Mouse (Mus musculus): ENCODE results near the gene Dnajb12. TPM values are rescaled to one million over a fixed set of nuclear protein-coding genes. Genes with fewer than 3 reads are reported as not detected.

Dnajb12 gene
- polyA plus RNA-seq, 1 experiment from 2014 or later: 27.3 TPM

GRCm38 (mm10) chr10:59916159-59916558 lies 36.8 kb downstream of the Dnajb12 start:
- Histone ChIP-seq H3K4me3 (ENCODE audit: low read depth, low read length) (0 out of 2 replicates have a peak overlapping the region, but pooled peaks have one; percentile 7), H3K4me2 (ENCODE audit: low read depth) (peak overlapping the region; percentile 31), H3K9ac (ENCODE audit: low read length) (0 out of 2 replicates have a peak overlapping the region, but pooled peaks have one; percentile 2), H3K27me3 (ENCODE audit: control insufficient read depth, insufficient read depth, low read length) (no peaks in the 10 kb centered on the region), H3K4me1 (ENCODE audit: control insufficient read depth, insufficient read depth, low read length) (peaks cover 15% of the 10 kb centered on the region), H3K27ac (ENCODE audit: low read depth, low read length) (0 out of 2 replicates have a peak overlapping the region, but pooled peaks have one; percentile 21), H3K36me3 (ENCODE audit: control insufficient read depth, insufficient read depth, low read length) (no peaks in the 10 kb centered on the region), H3K9me3 (ENCODE audit: control insufficient read depth, low read length) (no peaks in the 10 kb centered on the region)
- DNase-seq (ENCODE audit: low spot score) (no peak), ATAC-seq (ENCODE audit: insufficient read depth, low FRiP score, low TSS enrichment) (no peak)
- 12% methylated on average over 4 of the region's 4 CpGs for WGBS

DNA sequence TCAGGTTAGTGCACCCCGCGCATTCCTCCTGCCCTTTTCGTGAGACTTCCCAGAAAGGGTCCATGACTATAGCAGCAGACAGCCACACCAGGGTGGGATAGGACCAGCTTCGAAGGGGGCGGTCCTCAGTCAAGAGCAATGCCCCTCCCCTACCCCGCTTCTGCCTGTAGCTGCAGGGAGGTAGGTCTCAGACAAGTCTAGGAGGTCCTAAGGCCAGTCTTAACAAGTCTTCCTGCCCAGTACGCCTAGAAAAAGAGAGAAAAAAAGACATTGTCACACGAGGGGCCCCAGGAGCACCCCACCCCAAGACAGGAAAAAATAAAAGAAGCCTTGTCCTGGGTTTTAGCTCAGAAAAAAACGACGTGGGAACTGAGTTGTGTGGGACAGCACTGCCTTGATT lies 37.3 kb downstream of the Dnajb12 start:
- DNase-seq (ENCODE audit: low spot score) (peak; percentile 60), ATAC-seq (ENCODE audit: insufficient read depth, low FRiP score, low TSS enrichment) (0 out of 2 replicates have a peak, but pooled peaks have one; percentile 29)
- 3% methylated on average over 10 of the region's 10 CpGs for WGBS
- Histone ChIP-seq H3K9me3 (ENCODE audit: control insufficient read depth, low read length) (no peaks in the 10 kb centered on the region), H3K36me3 (ENCODE audit: control insufficient read depth, insufficient read depth, low read length) (no peaks in the 10 kb centered on the region), H3K4me2 (ENCODE audit: low read depth) (peak overlapping the region; percentile 31), H3K9ac (ENCODE audit: low read length) (0 out of 2 replicates have a peak overlapping the region, but pooled peaks have one; percentile 2), H3K27me3 (ENCODE audit: control insufficient read depth, insufficient read depth, low read length) (no peaks in the 10 kb centered on the region), H3K4me3 (ENCODE audit: low read depth, low read length) (0 out of 2 replicates have a peak overlapping the region, but pooled peaks have one; percentile 7), H3K4me1 (ENCODE audit: control insufficient read depth, insufficient read depth, low read length) (peaks cover 14% of the 10 kb centered on the region), H3K27ac (ENCODE audit: low read depth, low read length) (0 out of 2 replicates have a peak overlapping the region, but pooled peaks have one; percentile 21)

GRCm38 (mm10) chr10:59918111-59918510 lies 38.8 kb downstream of the Dnajb12 start:
- WGBS: 93% methylated on average over 4 of the region's 4 CpGs
- H3K9ac ChIP-seq (ENCODE audit: low read length): no peak overlapping the region
- no peak for DNase-seq (ENCODE audit: low spot score)
- H3K4me1 ChIP-seq (ENCODE audit: control insufficient read depth, insufficient read depth, low read length): peaks cover 11% of the 10 kb centered on the region
- no peaks in the 10 kb centered on the region for H3K36me3 ChIP-seq (ENCODE audit: control insufficient read depth, insufficient read depth, low read length)
- H3K4me3 ChIP-seq (ENCODE audit: low read depth, low read length): no peak overlapping the region
- no peak overlapping the region for H3K4me2 ChIP-seq (ENCODE audit: low read depth)
- H3K9me3 ChIP-seq (ENCODE audit: control insufficient read depth, low read length): no peaks in the 10 kb centered on the region
- H3K27ac ChIP-seq (ENCODE audit: low read depth, low read length): no peak overlapping the region
- no peaks in the 10 kb centered on the region for H3K27me3 ChIP-seq (ENCODE audit: control insufficient read depth, insufficient read depth, low read length)
- no peak for ATAC-seq (ENCODE audit: insufficient read depth, low FRiP score, low TSS enrichment)

DNA sequence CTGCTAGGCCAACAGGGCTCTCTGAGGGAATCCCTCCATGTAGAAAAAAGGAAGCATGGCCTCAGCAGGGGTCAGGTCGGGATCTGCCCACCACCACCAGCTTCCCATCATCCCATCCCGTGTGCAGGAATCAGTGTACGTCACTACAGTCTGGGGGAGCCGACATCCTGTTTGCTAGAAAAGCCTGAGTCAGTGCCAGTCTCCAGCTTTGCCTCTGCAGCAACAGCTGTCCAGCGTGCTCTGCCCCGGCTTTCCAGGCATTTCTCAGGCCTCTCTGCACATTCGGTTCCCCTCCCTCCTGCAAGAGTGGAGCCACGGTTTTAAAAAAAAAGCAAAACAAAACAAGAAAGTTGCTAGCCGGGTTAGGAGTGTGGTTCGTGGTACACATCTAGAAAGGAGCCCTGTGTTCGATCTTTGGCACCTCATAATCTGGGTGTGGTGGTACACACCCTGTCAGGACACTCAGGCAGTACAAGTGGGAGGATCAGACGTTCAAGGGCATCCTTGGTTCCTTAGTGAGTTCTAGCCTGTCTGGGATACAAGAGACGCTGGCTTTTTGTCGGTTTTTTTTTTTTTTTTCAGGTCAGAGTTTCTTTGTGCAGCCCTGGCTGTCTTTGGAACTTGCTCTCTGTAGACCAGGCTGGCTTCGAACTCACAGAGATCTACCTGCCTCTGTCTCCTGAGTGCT lies 40.3 kb downstream of the Dnajb12 start:
- DNase-seq (ENCODE audit: low spot score): no peak
- WGBS: 45% methylated on average over 15 of the region's 15 CpGs
- no peak for ATAC-seq (ENCODE audit: insufficient read depth, low FRiP score, low TSS enrichment)

GRCm38 (mm10) chr10:59920485-59920809 lies 41.1 kb downstream of the Dnajb12 start:
- Histone ChIP-seq H3K4me3 (ENCODE audit: low read depth, low read length) (peak overlapping the region; percentile 31), H3K9ac (ENCODE audit: low read length) (peak overlapping the region; percentile 58)
- no peak; the same call in 1 of the 2 replicates for ATAC-seq (ENCODE audit: insufficient read depth, low FRiP score, low TSS enrichment)

More for the DNA sequence above, 40.3 kb downstream of the Dnajb12 start:
- peaks cover 11% of the 10 kb centered on the region for H3K4me1 ChIP-seq (ENCODE audit: control insufficient read depth, insufficient read depth, low read length)
- H3K36me3 ChIP-seq (ENCODE audit: control insufficient read depth, insufficient read depth, low read length): no peaks in the 10 kb centered on the region
- no peaks in the 10 kb centered on the region for H3K27me3 ChIP-seq (ENCODE audit: control insufficient read depth, insufficient read depth, low read length)
- H3K9me3 ChIP-seq (ENCODE audit: control insufficient read depth, low read length): no peaks in the 10 kb centered on the region
- H3K4me2 ChIP-seq (ENCODE audit: low read depth): no peak overlapping the region
- no peak overlapping the region for H3K4me3 ChIP-seq (ENCODE audit: low read depth, low read length)
- 0 out of 2 replicates have a peak overlapping the region, but pooled peaks have one; percentile 73 for H3K27ac ChIP-seq (ENCODE audit: low read depth, low read length)
- no peak overlapping the region for H3K9ac ChIP-seq (ENCODE audit: low read length)

GRCm38 (mm10) chr10:59920810-59921681 lies 41.7 kb downstream of the Dnajb12 start:
- peak overlapping the region; percentile 58 for H3K9ac ChIP-seq (ENCODE audit: low read length)
- H3K27me3 ChIP-seq (ENCODE audit: control insufficient read depth, insufficient read depth, low read length): no peaks in the 10 kb centered on the region
- ATAC-seq (ENCODE audit: insufficient read depth, low FRiP score, low TSS enrichment): peak; percentile 53
- H3K4me1 ChIP-seq (ENCODE audit: control insufficient read depth, insufficient read depth, low read length): peaks cover 11% of the 10 kb centered on the region
- peak overlapping the region; percentile 73 for H3K27ac ChIP-seq (ENCODE audit: low read depth, low read length)
- no peaks in the 10 kb centered on the region for H3K9me3 ChIP-seq (ENCODE audit: control insufficient read depth, low read length)
- WGBS: 4% methylated on average over 33 of the region's 33 CpGs
- H3K4me3 ChIP-seq (ENCODE audit: low read depth, low read length): peak overlapping the region; percentile 31
- DNase-seq (ENCODE audit: low spot score): peak; percentile 78
- peak overlapping the region; percentile 65 for H3K4me2 ChIP-seq (ENCODE audit: low read depth)
- no peaks in the 10 kb centered on the region for H3K36me3 ChIP-seq (ENCODE audit: control insufficient read depth, insufficient read depth, low read length)

More at GRCm38 (mm10) chr10:59920485-59920809, 41.1 kb downstream of the Dnajb12 start:
- peaks cover 11% of the 10 kb centered on the region for H3K4me1 ChIP-seq (ENCODE audit: control insufficient read depth, insufficient read depth, low read length)
- DNase-seq (ENCODE audit: low spot score): no peak
- H3K27me3 ChIP-seq (ENCODE audit: control insufficient read depth, insufficient read depth, low read length): no peaks in the 10 kb centered on the region
- no peaks in the 10 kb centered on the region for H3K9me3 ChIP-seq (ENCODE audit: control insufficient read depth, low read length)
- H3K27ac ChIP-seq (ENCODE audit: low read depth, low read length): peak overlapping the region; percentile 73; the same call in 1 of the 2 replicates
- no peaks in the 10 kb centered on the region for H3K36me3 ChIP-seq (ENCODE audit: control insufficient read depth, insufficient read depth, low read length)
- WGBS: 24% methylated on average over 7 of the region's 7 CpGs
- peak overlapping the region; percentile 65 for H3K4me2 ChIP-seq (ENCODE audit: low read depth)

DNA sequence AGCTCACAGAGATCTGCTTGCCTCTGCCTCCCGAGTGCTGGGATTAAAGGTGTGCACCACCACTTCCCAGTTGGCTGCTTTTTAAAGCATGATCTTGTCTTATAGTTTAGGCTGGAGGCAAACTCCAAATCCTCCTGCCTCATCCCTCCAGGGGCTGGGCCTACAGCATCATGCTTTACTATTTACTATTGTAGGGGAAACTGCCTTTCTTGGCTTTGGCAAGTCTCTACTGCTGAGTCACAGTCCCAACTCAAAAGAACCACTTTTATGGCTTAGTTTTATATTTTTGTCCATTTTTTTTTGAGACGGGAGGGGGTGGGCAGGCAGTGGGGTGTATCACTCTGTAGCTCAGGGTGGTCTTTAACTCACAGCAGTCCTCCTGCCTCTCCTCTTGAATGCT lies 44.1 kb downstream of the Dnajb12 start:
- no peak for ATAC-seq (ENCODE audit: insufficient read depth, low FRiP score, low TSS enrichment)
- H3K36me3 ChIP-seq (ENCODE audit: control insufficient read depth, insufficient read depth, low read length): no peaks in the 10 kb centered on the region
- no peak overlapping the region for H3K9ac ChIP-seq (ENCODE audit: low read length)
- no peak for DNase-seq (ENCODE audit: low spot score)
- H3K4me3 ChIP-seq (ENCODE audit: low read depth, low read length): no peak overlapping the region
- H3K27ac ChIP-seq (ENCODE audit: low read depth, low read length): no peak overlapping the region
- 81% methylated on average over 2 of the region's 2 CpGs for WGBS
- H3K27me3 ChIP-seq (ENCODE audit: control insufficient read depth, insufficient read depth, low read length): no peaks in the 10 kb centered on the region
- no peak overlapping the region for H3K4me2 ChIP-seq (ENCODE audit: low read depth)
- peaks cover 11% of the 10 kb centered on the region for H3K4me1 ChIP-seq (ENCODE audit: control insufficient read depth, insufficient read depth, low read length)
- H3K9me3 ChIP-seq (ENCODE audit: control insufficient read depth, low read length): no peaks in the 10 kb centered on the region

- Histone ChIP-seq H3K4me3 (ENCODE audit: low read depth, low read length) (no peak overlapping the region), H3K27ac (ENCODE audit: low read depth, low read length) (no peak overlapping the region), H3K9me3 (ENCODE audit: control insufficient read depth, low read length) (no peaks in the 10 kb centered on the region), H3K9ac (ENCODE audit: low read length) (no peak overlapping the region), H3K27me3 (ENCODE audit: control insufficient read depth, insufficient read depth, low read length) (no peaks in the 10 kb centered on the region), H3K36me3 (ENCODE audit: control insufficient read depth, insufficient read depth, low read length) (no peaks in the 10 kb centered on the region), H3K4me1 (ENCODE audit: control insufficient read depth, insufficient read depth, low read length) (peaks cover 11% of the 10 kb centered on the region), H3K4me2 (ENCODE audit: low read depth) (no peak overlapping the region)
- DNase-seq (ENCODE audit: low spot score) (no peak), ATAC-seq (ENCODE audit: insufficient read depth, low FRiP score, low TSS enrichment) (no peak)
- WGBS: 31% methylated on average over 3 of the region's 3 CpGs
These were observed 44.9 kb downstream of the Dnajb12 start for GRCm38 (mm10) chr10:59924305-59924704.

Data from neural tube, embryonic 11.5 days (tissue).